Mouse (Mus musculus): ENCODE results near the gene Ythdf2.

- TF ChIP-seq EP300 (optimal IDR thresholded peaks at IDR 0.05) (no peak), CTCF (IDR thresholded peaks at IDR 0.05; ENCODE audit: low read depth) (no peak)
Measured at GRCm38 (mm10) chr4:132194975-132195374, 17.1 kb downstream of the Ythdf2 start.
